Mouse (Mus musculus): Measurements from ENCODE around the gene Ube4b. TPM values are rescaled to one million over a fixed set of nuclear protein-coding genes. Genes with fewer than 3 reads are reported as not detected.

Gene Ube4b
- polyA plus RNA-seq, 1 experiment from 2014 or later, result 38.4 TPM

DNA sequence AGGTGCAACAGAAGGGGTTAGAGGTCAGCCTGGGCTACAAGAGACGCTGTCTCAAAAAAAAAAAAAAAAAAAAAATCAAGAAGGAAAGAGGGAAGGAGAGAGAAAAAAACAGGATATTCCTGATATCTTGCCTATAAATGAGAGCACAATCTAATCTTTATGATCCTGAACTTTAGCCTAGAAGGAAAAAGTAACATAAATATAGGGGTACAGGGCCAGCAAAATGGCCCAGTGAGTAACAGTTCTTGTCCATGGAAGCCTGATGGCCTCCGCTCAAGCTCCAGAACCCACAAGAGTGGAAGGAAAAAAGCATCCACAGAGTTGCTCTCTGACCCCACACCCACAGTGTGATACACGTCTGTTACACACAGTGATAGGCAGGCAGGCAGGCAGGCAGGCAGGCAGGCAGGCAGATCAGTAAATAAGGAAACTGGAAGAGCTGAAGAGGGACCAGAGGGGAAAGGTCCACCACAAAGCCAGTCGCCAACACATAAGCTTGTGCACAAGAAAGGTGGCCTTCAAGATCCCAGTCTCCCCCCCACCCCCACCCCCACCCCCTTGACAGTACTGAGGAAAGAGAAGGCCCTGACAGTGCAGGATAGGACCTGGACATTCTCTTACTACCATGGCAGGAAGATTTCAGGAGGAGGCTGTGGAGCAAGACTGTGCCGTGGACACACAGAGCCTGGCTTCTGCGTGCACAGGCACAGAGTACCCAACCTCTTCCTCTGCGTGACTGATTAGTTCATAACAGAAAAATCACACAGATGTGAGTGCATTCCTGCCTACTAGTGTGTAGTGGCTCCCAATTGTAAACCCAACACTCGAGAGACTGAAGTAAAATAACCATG, 140.0 kb downstream of the Ube4b start:
- Histone ChIP-seq H3K4me1 (peaks cover 22% of the 10 kb centered on the region; the same call in 1 of the 2 replicates), H3K9me3 (no peaks in the 10 kb centered on the region), H3K27ac (no peak overlapping the region), H3K9ac (no peak overlapping the region), H3K27me3 (no peaks in the 10 kb centered on the region), H3K36me3 (peaks cover 20% of the 10 kb centered on the region), H3K4me3 (no peak overlapping the region), H3K4me2 (no peak overlapping the region)
- WGBS, result 48% methylated on average over 8 of the region's 8 CpGs
- no peak for ATAC-seq (ENCODE audit: borderline replicate concordance, extremely low read depth, low FRiP score, low TSS enrichment)

DNA sequence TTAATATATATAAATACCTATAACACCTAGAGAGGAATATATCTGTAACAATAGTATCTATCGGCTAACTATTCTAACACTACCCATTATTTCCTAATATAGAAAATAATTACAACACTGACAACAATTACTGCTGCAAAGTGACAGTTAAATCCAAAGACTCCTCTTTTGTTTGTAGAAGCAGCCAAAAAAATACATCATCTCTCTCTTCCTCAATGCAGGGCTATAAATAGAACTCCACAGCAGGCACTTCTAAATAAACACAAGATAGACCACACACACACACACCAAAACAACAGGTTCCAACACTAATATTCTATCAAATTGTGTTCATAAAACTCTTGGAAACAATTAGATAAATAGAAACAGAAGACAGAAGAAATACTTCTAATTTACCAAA, 140.9 kb downstream of the Ube4b start:
- H3K9ac ChIP-seq, result no peak overlapping the region
- H3K27me3 ChIP-seq, result no peaks in the 10 kb centered on the region
- no peak overlapping the region for H3K4me2 ChIP-seq
- H3K36me3 ChIP-seq, result peaks cover 16% of the 10 kb centered on the region
- H3K9me3 ChIP-seq, result no peaks in the 10 kb centered on the region
- H3K27ac ChIP-seq, result no peak overlapping the region
- no peak overlapping the region for H3K4me3 ChIP-seq
- WGBS, result 42% methylated on average over 1 of the region's 1 CpGs
- H3K4me1 ChIP-seq, result peaks cover 22% of the 10 kb centered on the region; the same call in 1 of the 2 replicates
- ATAC-seq (ENCODE audit: borderline replicate concordance, extremely low read depth, low FRiP score, low TSS enrichment), result no peak

DNA sequence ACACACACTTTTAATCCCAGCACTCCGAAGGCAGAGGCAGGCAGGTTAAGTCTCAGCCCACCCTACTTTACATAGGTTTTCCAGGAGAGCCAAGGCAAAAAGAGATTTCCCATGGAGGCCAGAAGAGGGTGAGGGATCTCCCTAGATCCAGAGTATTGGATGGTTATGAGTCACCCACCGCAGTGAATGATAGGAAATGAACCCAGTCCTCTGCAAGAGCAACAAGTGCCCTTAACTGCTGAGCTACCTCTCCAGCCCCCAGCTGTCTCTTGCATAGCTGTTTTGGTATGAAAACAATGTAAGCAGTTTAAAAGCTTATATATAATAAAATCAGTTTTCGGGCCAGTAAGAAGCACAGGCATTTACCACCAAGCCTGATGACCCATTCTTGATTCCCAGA, 143.5 kb downstream of the Ube4b start:
- no peak for ATAC-seq (ENCODE audit: borderline replicate concordance, extremely low read depth, low FRiP score, low TSS enrichment)

DNA sequence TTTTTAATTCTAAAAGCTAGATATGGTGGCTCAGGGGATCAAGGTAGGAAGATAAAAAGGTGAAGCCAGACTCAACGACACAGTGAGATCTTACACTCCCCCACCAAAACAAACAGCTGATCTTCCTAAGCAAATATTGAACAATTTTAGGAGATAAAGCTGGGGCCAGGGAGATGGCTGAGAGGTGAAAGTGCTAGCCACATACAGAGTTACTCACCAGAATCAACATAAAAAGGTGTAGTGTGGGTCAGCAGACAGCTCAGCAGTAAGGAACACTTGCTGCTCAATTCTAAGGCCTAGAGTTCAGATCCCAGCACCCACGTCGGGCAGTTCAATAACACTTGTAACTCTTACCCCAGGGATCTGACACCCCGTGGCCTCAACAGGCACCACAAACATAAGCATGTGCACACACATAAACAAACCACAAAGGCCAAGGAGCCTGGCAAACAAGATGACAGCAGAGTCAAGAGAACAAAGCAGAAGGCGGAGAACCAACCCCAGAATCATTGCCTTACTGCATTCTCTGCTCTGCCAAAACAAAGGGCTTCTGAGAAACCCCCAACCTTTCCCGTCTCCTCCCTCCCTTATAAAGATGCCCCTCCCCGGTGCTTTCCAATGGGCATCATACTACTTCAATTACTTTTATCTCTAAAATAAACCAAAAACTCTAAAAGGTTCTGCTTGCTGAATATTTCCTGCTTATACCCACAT, 144.4 kb downstream of the Ube4b start:
- no peak for ATAC-seq (ENCODE audit: borderline replicate concordance, extremely low read depth, low FRiP score, low TSS enrichment)
- no peak overlapping the region for H3K4me3 ChIP-seq
- H3K27ac ChIP-seq, result no peak overlapping the region
- H3K9ac ChIP-seq, result no peak overlapping the region
- no peak overlapping the region for H3K4me2 ChIP-seq
- 53% methylated on average over 7 of the region's 7 CpGs for WGBS
- H3K9me3 ChIP-seq, result no peaks in the 10 kb centered on the region
- H3K36me3 ChIP-seq, result no peaks in the 10 kb centered on the region
- peaks cover 37% of the 10 kb centered on the region for H3K4me1 ChIP-seq
- H3K27me3 ChIP-seq, result no peaks in the 10 kb centered on the region

More for the DNA sequence above, 143.5 kb downstream of the Ube4b start:
- peaks cover 29% of the 10 kb centered on the region for H3K4me1 ChIP-seq
- H3K4me2 ChIP-seq, result no peak overlapping the region
- no peaks in the 10 kb centered on the region for H3K9me3 ChIP-seq
- no peaks in the 10 kb centered on the region for H3K36me3 ChIP-seq
- H3K27ac ChIP-seq, result no peak overlapping the region
- H3K4me3 ChIP-seq, result no peak overlapping the region
- WGBS, result 70% methylated on average over 3 of the region's 3 CpGs
- no peak overlapping the region for H3K9ac ChIP-seq
- H3K27me3 ChIP-seq, result no peaks in the 10 kb centered on the region

Other genes with a start within 250 kb of the Ube4b start
- gene Kif1b, start 119.1 kb downstream of the Ube4b start, polyA plus RNA-seq (2015; fragmentation: Nextera tagmentation; extraction: Ambion mirVana), result 34.4 and 36.5 TPM in 2 replicates
- 2.7 and 3.6 TPM in 2 replicates for gene Rbp7, start 28.2 kb upstream of the Ube4b start, polyA plus RNA-seq (2015; fragmentation: Nextera tagmentation; extraction: Ambion mirVana)
- gene Tmem274, start 50.6 kb upstream of the Ube4b start, polyA plus RNA-seq (2015; fragmentation: Nextera tagmentation; extraction: Ambion mirVana), result 0.34 and 0.55 TPM in 2 replicates
- gene Nmnat1, start 58.5 kb upstream of the Ube4b start, polyA plus RNA-seq (2015; fragmentation: Nextera tagmentation; extraction: Ambion mirVana), result 10.9 and 11.2 TPM in 2 replicates
- gene Lzic, start 58.5 kb upstream of the Ube4b start, polyA plus RNA-seq (2015; fragmentation: Nextera tagmentation; extraction: Ambion mirVana), result 44.8 and 47.4 TPM in 2 replicates
- 57.9 and 61.0 TPM in 2 replicates for gene Ctnnbip1, start 91.5 kb upstream of the Ube4b start, polyA plus RNA-seq (2015; fragmentation: Nextera tagmentation; extraction: Ambion mirVana)
- 51.1 and 56.2 TPM in 2 replicates for gene Clstn1, start 159.7 kb upstream of the Ube4b start, polyA plus RNA-seq (2015; fragmentation: Nextera tagmentation; extraction: Ambion mirVana)